Mouse (Mus musculus) erythroblast, embryonic 14.5 days (primary cell): ENCODE results near the gene Dock4. TPM values are rescaled to one million over a fixed set of nuclear protein-coding genes. Genes with fewer than 3 reads are reported as not detected.

Experiments used
- H3K27me3 ChIP-seq: 2 replicates; pipeline ENCODE4 v1.6.1; 2012; ENCODE audit warnings: inconsistent platforms; ENCODE audit not compliant: control insufficient read depth
- H3K36me3 ChIP-seq: 2 replicates; pipeline ENCODE4 v1.6.1; 2012; ENCODE audit warnings: mild to moderate bottlenecking, inconsistent platforms; ENCODE audit not compliant: control insufficient read depth
- H3K4me1 ChIP-seq: 2 replicates; pipeline ENCODE4 v1.6.1; 2012; ENCODE audit warnings: inconsistent platforms; ENCODE audit not compliant: control insufficient read depth
- H3K4me3 ChIP-seq: replicated peaks from 2 replicates; pipeline ENCODE3; 2012; ENCODE audit warnings: moderate library complexity, mild to moderate bottlenecking, inconsistent platforms
- H3K9me3 ChIP-seq: 2 replicates; pipeline ENCODE4 v1.6.1; 2012; ENCODE audit warnings: low read length, inconsistent platforms, mixed read lengths; ENCODE audit not compliant: control insufficient read depth
- GATA1 ChIP-seq: IDR thresholded peaks from 2 replicates; pipeline ENCODE4 v1.6.1; 2012; ENCODE audit warnings: low read length, inconsistent platforms, mixed read lengths
- TAL1 ChIP-seq: IDR thresholded peaks from 3 replicates; pipeline ENCODE4 v1.6.1; 2012; ENCODE audit warnings: low read length, inconsistent platforms, mixed read lengths
- polyA plus RNA-seq: library from polyadenylated mRNA; stranded (reverse); fragments of >175 nt; gene quantifications from 2 replicates; pipeline ENCODE4 v1.2.3, GENCODE M21; 2012

Dock4 gene
- polyA plus RNA-seq, 1 experiment = 0.05 TPM

GRCm38 (mm10) chr12:40514021-40514420 lies 68.3 kb downstream of the Dock4 start:
- no peaks in the 10 kb centered on the region for H3K27me3 ChIP-seq
- no peaks in the 10 kb centered on the region for H3K9me3 ChIP-seq
- TF ChIP-seq TAL1 (no peak), GATA1 (no peak)
- no peaks in the 10 kb centered on the region for H3K36me3 ChIP-seq
- no peaks in the 10 kb centered on the region for H3K4me1 ChIP-seq
- no peak overlapping the region for H3K4me3 ChIP-seq

- Histone ChIP-seq H3K4me3 (no peak overlapping the region), H3K9me3 (no peaks in the 10 kb centered on the region), H3K4me1 (no peaks in the 10 kb centered on the region), H3K36me3 (no peaks in the 10 kb centered on the region), H3K27me3 (no peaks in the 10 kb centered on the region)
- TF ChIP-seq GATA1 = no peak
- no peak for TF ChIP-seq TAL1
Observed at GRCm38 (mm10) chr12:40522468-40522867, 76.7 kb downstream of the Dock4 start.

- H3K27me3 ChIP-seq = no peaks in the 10 kb centered on the region
- H3K9me3 ChIP-seq = no peaks in the 10 kb centered on the region
- H3K36me3 ChIP-seq = no peaks in the 10 kb centered on the region
- H3K4me3 ChIP-seq = no peak overlapping the region
- no peaks in the 10 kb centered on the region for H3K4me1 ChIP-seq
- TF ChIP-seq GATA1 (no peak), TAL1 (no peak)
Observed at GRCm38 (mm10) chr12:40523020-40523419, 77.3 kb downstream of the Dock4 start.

GRCm38 (mm10) chr12:40525045-40525444 lies 79.3 kb downstream of the Dock4 start:
- no peaks in the 10 kb centered on the region for H3K4me1 ChIP-seq
- TF ChIP-seq GATA1 (no peak), TAL1 (no peak)
- no peak overlapping the region for H3K4me3 ChIP-seq
- no peaks in the 10 kb centered on the region for H3K27me3 ChIP-seq
- no peaks in the 10 kb centered on the region for H3K9me3 ChIP-seq
- H3K36me3 ChIP-seq = no peaks in the 10 kb centered on the region

- Histone ChIP-seq H3K9me3 (no peaks in the 10 kb centered on the region), H3K36me3 (no peaks in the 10 kb centered on the region), H3K27me3 (no peaks in the 10 kb centered on the region), H3K4me3 (no peak overlapping the region), H3K4me1 (no peaks in the 10 kb centered on the region)
- TF ChIP-seq GATA1 (no peak), TAL1 (no peak)
Observed at GRCm38 (mm10) chr12:40535655-40536618, 90.2 kb downstream of the Dock4 start.

- no peak overlapping the region for H3K4me3 ChIP-seq
- H3K4me1 ChIP-seq = no peaks in the 10 kb centered on the region
- H3K27me3 ChIP-seq = no peaks in the 10 kb centered on the region
- H3K36me3 ChIP-seq = no peaks in the 10 kb centered on the region
- no peaks in the 10 kb centered on the region for H3K9me3 ChIP-seq
- TF ChIP-seq TAL1 = no peak
- TF ChIP-seq GATA1 = no peak
Observed at GRCm38 (mm10) chr12:40537826-40538225, 92.1 kb downstream of the Dock4 start.

GRCm38 (mm10) chr12:40538318-40538717 lies 92.6 kb downstream of the Dock4 start:
- no peak overlapping the region for H3K4me3 ChIP-seq
- no peaks in the 10 kb centered on the region for H3K9me3 ChIP-seq
- no peaks in the 10 kb centered on the region for H3K4me1 ChIP-seq
- H3K36me3 ChIP-seq = no peaks in the 10 kb centered on the region
- H3K27me3 ChIP-seq = no peaks in the 10 kb centered on the region
- TF ChIP-seq GATA1 = no peak
- no peak for TF ChIP-seq TAL1

GRCm38 (mm10) chr12:40538780-40539179 lies 93.0 kb downstream of the Dock4 start:
- H3K27me3 ChIP-seq = no peaks in the 10 kb centered on the region
- TF ChIP-seq TAL1 (no peak), GATA1 (no peak)
- H3K9me3 ChIP-seq = no peaks in the 10 kb centered on the region
- no peak overlapping the region for H3K4me3 ChIP-seq
- H3K4me1 ChIP-seq = no peaks in the 10 kb centered on the region
- H3K36me3 ChIP-seq = no peaks in the 10 kb centered on the region

- Histone ChIP-seq H3K36me3 (no peaks in the 10 kb centered on the region), H3K27me3 (no peaks in the 10 kb centered on the region), H3K4me1 (no peaks in the 10 kb centered on the region), H3K4me3 (no peak overlapping the region), H3K9me3 (no peaks in the 10 kb centered on the region)
- TF ChIP-seq TAL1 (no peak), GATA1 (no peak)
Observed at GRCm38 (mm10) chr12:40544273-40544672, 98.5 kb downstream of the Dock4 start.
